Mouse (Mus musculus) frontal cortex, adult (tissue): ENCODE results near the gene Sema6d.
A peak's percentile ranks its signal among the peaks of the same experiment; 100 is the strongest.

Experiments
- ATAC-seq: cut with Nextera tagmentation; 2 replicates; pipeline ENCODE4 v1.9.2; 2017; ENCODE audit warnings: mild to moderate bottlenecking, moderate library complexity, mixed read lengths; ENCODE audit not compliant: low TSS enrichment

The Sema6d gene

DNA sequence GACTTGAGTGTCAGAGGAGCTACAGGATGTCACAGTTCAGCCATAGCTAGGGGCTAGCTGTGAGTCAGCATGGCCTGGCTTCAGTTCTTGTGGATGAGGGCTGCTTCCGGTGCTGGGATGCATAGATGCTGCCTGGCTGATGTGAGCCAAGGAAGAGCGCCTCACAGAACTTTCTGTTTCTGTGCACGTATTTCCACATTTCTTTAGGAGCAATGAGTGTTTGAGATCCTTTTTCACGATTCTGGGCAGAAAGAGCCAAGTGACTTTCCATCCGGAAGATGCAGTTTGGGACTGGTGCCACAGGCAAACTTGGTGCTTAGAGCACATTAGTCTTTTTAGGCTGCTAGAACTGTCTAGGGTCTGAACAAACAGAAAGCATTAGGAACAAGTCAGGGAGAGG, 561.4 kb downstream of the Sema6d start:
- ATAC-seq = peak; percentile 93

DNA sequence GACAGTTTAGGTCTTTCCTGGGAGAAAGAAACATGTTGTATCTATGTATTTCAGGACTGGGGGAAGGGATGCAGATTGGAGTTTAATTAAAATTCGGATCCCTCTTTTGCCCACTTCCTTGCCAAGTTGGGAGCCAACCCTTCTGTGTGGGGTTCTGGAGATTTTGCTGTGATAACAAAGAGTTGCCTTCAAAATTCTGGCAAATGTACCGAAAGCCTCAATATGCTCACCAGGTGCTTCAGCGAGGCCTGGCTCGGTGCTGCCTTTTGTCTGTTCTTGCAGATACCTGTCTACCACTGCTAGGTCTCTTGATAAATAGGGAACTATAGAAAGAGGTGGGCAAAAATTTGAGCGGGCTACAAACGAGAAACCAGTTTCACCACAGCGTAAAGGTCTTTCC, 563.4 kb downstream of the Sema6d start:
- no peak for ATAC-seq

DNA sequence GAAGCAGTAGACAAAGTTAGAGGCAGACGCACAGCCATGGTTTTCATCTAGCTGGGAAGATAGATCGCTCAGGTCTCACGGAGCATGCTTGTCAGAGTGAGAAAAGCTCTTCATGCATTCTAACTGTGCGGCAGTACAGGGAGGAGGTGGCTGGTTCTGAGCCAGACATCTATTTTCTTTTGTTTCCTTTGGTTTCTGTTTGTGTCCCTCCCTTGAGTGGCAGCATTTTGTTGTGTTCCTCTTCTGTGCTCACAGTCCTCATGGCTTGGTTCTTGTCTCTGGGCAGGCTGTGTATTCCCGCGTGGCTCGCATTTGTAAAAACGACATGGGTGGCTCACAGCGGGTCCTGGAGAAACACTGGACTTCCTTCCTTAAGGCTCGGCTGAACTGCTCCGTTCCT, 567.6 kb downstream of the Sema6d start:
- peak; percentile 73 for ATAC-seq

DNA sequence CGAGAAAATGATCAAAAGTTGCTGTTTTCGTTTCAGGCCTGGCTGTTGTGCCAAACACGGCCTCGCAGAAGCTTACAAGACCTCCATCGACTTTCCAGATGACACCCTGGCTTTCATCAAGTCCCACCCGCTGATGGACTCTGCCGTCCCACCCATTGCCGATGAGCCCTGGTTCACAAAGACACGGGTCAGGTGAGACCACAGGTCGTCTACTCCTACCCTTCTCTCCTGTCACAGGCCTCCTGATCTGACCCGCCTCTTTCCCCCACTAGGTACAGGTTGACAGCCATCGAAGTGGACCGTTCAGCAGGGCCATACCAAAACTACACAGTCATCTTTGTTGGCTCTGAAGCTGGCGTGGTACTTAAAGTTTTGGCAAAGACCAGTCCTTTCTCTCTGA, 568.6 kb downstream of the Sema6d start:
- no peak for ATAC-seq

DNA sequence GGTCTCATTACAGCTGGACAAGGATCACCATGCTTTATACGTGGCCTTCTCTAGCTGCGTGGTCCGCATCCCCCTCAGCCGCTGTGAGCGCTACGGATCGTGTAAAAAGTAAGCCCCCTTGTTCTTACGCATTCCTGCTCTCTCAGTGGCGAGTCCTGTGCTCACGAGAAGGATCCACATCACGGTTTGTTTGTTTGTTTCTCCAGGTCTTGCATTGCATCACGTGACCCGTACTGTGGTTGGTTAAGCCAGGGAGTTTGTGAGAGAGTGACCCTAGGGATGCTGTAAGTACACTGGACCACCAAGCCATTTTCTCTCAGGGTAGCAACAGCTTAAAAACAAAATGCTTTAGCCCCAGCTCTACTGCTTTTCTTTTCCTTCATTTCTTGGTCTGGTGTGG, 569.8 kb downstream of the Sema6d start:
- no peak for ATAC-seq

DNA sequence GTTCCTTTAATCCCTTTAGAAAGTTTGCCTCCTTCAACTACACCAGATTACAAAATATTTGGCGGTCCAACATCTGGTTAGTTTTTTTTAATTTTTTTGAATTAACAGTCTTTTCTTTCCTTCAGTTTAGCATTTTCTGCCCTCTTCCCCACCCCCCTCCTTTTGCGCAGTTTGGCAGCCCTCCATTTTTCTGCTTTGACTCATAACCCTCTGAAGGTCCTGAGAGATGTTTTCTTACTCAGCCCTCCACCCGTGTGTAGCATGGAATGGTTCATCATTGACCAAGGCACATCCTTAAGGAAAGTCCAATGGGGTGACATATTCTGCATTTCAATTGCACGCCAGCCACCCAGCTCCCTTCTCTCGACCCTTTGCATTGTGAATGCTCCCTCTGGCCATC, 570.9 kb downstream of the Sema6d start:
- no peak for ATAC-seq

DNA sequence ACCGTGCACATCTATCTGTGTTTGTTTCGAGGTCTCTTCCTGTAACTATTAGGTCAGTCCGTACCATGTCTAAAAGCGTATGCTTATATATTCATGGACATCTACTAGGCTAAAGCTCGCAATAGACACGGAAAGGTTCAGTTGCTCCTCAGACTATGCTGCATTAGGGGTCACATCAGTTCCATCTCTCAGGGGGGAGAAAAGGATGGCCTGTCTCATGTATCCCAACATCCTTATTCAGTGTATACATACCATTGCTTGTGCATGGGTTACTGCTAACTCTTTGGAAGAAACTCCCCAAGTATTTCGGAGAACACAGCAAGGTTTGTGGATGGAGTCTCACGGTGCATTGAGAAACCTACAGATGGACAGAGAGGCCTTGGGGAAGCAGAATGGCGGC, 571.5 kb downstream of the Sema6d start:
- ATAC-seq = no peak

DNA sequence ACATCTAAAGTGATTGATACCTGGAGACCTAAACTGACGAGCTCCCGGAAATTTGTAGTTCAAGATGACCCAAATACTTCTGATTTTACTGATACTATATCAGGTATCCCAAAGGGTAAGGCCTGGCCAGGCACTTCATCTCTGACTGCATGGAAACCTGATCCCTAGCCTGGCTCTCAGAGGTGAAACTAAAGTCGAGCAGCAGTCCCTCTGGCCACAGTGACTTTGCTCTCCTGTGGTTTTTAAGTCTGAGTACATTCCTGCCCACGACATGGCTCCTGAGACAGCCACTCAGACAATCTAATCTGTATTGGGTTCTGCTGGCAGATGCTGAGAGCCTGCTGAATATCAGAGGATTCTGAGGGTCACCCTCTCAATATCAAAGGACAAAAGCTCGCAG, 572.5 kb downstream of the Sema6d start:
- no peak for ATAC-seq

DNA sequence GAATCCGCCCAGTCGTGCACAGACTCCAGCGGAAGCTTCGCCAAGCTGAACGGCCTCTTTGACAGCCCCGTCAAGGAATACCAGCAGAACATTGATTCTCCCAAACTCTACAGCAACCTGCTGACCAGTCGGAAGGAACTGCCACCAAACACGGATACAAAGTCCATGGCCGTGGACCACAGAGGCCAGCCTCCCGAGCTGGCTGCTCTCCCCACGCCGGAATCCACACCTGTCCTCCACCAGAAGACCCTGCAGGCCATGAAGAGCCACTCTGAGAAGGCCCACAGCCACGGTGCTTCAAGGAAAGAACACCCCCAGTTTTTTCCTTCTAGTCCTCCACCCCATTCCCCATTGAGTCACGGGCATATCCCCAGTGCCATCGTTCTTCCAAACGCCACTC, 574.4 kb downstream of the Sema6d start:
- ATAC-seq = no peak

DNA sequence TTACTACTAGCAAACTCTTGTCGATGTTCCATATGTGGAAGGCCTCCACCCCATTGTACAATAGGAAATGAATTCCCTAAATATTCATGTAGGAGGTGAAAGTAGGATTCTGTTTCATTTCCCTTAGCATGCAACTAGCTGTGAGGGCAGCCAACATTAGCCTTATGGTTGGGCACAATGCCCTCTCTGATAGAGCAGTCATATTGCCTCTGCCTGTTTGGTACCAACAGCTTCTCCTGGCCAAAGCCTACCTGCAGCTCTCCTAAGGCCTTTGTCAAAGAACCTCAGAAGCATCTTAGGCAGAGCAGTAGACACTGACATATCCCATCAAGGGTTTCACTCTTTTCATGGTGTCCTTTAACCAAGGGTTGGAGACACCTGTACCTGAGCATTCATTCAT, 578.7 kb downstream of the Sema6d start:
- no peak for ATAC-seq

DNA sequence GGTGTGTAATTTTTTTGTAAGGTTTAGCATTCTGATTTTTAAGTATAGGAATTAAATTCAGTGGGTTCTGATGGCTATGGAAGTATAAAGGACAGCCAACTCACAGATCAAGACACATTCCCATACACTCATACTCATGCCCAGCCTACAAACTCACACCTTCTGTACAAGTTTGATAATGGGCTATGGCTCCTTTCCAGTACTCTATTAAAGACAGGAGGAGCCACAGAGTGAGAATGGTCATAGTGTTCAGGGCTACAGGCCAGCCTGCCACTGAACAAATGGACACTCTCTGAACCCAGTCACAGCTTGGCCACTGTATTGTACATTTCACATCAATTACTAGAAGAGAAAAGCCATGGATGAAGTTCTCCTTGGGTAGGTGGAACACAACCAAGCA, 583.3 kb downstream of the Sema6d start:
- no peak for ATAC-seq

DNA sequence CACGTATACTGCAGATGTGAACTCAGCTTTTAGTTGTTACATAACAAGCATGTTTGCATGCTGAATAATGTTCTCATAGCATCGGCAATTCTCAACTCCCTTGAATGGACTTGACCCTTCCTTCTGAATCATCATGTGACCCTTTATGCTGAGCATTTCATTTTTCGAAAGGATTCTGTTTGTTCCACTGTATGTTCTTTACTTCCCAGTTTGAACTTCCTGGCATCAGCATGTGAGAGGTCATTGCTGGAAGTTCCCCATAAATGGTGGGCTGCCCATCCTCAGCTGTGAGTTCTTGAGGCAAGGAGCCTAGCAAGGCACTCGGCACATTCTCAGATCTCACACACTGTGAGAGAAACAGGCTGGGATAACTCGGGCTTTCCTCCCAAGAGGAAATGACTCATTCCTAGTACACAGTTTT, 594.7 kb downstream of the Sema6d start:
- peak; percentile 78; the same call in 1 of the 2 replicates for ATAC-seq

DNA sequence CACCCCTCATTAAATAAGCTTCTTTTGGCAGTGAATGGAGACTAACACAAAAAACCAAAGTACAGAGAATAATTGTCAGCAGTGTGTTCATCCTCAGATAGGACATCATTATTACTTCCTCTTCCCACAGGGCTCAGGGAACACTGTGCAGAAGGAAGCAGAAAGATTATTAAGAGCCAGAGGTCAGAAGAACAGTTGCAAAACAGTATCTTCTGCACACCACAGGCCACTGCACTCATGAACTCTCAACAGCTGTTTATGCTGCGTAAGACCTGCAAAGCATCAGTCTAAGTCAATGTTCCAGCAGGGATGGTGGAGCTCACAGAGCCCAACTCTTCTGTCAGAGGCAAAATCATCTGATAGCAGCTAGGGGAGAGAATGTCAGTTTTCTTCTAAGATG, 600.6 kb downstream of the Sema6d start:
- ATAC-seq = no peak

DNA sequence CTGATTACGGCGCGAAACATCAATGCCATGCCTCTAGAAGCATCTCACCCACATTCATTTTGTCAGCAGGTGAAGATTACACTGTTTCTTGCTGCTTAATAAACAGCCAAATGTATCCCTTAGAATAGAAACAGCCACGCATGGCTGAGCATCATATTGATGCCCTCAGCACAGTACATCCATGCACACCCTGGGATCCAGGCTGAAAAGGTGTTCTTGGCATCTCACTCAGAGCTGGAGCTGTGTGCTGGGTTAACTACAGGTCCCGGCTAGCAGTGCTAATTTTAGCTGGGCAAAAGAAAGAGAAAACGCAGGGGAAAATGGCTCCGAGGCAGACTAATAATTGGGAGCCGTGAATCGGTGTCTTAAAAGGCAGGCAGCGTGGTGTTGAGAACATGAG, 612.9 kb downstream of the Sema6d start:
- no peak for ATAC-seq

DNA sequence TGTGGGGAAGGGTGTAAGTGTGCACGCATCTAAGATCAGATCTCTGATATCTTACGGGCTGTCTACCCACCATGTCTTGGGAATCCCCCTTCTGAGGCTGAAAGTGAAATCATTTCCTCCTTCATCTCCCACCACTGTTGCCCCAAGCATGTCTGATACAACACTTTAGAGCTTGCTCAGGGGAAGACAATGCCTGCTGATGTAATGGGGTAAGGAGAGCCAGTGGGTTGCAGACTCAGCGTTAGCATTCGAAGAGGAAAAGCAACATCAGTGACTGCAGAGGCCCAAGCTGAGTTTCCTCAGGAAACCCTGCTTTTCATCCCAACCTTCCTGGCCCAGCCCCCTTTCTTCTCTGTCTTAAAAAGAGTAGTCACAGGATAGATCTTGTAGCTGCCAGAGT, 615.2 kb downstream of the Sema6d start:
- no peak for ATAC-seq

DNA sequence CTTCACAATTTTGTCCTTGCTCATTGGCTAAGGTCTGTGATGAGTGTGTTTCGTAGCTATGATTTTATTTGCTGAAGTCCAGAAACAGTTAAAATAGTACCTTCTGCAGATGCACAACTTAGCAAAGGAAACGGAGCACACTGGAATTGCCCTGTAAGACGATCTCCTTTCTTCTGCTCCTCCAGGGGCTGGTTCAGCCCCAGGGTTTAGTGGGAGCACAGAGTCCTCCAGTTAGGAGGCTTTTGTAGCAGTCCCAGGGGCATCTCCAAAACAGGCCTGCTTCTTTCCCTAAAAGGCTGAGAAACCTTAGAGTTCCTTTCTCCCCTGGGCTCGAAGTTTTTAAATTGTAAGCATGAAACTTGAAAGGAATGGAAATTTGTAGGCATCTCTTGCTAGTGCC, 616.0 kb downstream of the Sema6d start:
- ATAC-seq = no peak

DNA sequence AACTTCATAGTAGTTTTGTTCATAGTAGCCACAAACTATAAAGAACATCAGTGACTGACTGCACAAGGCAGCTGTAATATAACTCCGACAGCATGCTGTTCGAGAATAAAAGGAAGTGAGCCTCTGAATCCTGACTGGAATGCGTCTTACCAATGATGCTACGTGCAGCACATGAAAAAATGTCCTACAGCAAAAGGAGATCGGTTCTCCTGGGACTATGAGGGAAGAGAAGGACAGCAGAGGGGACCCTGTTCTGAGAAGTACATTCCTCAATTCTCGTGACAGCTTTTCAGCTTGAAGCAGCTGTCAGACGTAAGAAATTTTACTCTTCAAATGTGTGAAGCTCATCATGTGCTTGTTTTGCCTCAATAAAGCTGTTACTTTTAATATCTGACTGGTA, 617.1 kb downstream of the Sema6d start:
- ATAC-seq = no peak
